Mouse (Mus musculus) G1E (cell line): Measurements from ENCODE around the gene Gstt3. TPM values are rescaled to one million over a fixed set of nuclear protein-coding genes. Genes with fewer than 3 reads are reported as not detected.

Source experiments
- ATAC-seq: 2 replicates; pipeline ENCODE4 v1.8.0; 2016; ENCODE audit warnings: mild to moderate bottlenecking; ENCODE audit not compliant: insufficient number of reproducible peaks, poor library complexity, low FRiP score, severe bottlenecking; ENCODE audit errors: extremely low read depth
- DNase-seq: peaks from one replicate; pipeline ENCODE4 v3.0.0; 2012; ENCODE audit warnings: low spot score
- H3K27me3 ChIP-seq: 2 replicates; pipeline ENCODE4 v1.6.1; 2012; ENCODE audit warnings: mild to moderate bottlenecking, low read length, inconsistent platforms; ENCODE audit not compliant: insufficient read depth
- H3K36me3 ChIP-seq: replicated peaks from 2 replicates; pipeline ENCODE3; 2012; ENCODE audit warnings: mild to moderate bottlenecking, inconsistent platforms
- H3K4me1 ChIP-seq: 2 replicates; pipeline ENCODE4 v1.6.1; 2012; ENCODE audit warnings: low read depth, low read length, inconsistent platforms, mixed read lengths; ENCODE audit not compliant: insufficient read depth
- H3K4me3 ChIP-seq: 2 replicates; pipeline ENCODE4 v1.5.1; 2012; ENCODE audit warnings: low read depth, mild to moderate bottlenecking, inconsistent platforms, low read length, moderate library complexity, mixed read lengths
- H3K9me3 ChIP-seq: replicated peaks from 2 replicates; pipeline ENCODE4 v1.6.1; 2012; ENCODE audit warnings: inconsistent platforms
- CTCF ChIP-seq: IDR thresholded peaks from 2 replicates; pipeline ENCODE4 v1.5.1; 2012; ENCODE audit warnings: low read depth, low read length, inconsistent platforms, mixed read lengths
- GATA1 ChIP-seq: IDR thresholded peaks from 2 replicates; pipeline ENCODE4 v1.6.1; 2012; ENCODE audit warnings: borderline replicate concordance, low read length, inconsistent platforms, mixed read lengths
- GATA2 ChIP-seq: IDR thresholded peaks from 2 replicates; pipeline ENCODE4 v1.6.1; 2012; ENCODE audit warnings: low read depth, low read length, inconsistent platforms, borderline replicate concordance
- POLR2AphosphoS5 ChIP-seq: IDR thresholded peaks from 2 replicates; pipeline ENCODE4 v1.6.1; 2012; ENCODE audit warnings: low read depth, low read length, inconsistent platforms; ENCODE audit not compliant: insufficient replicate concordance
- TAL1 ChIP-seq: conservative IDR thresholded peaks from 2 replicates; pipeline ENCODE4 v1.6.1; 2012; ENCODE audit warnings: low read depth, low read length, inconsistent platforms, mixed read lengths
- polyA plus RNA-seq: library from polyadenylated mRNA; stranded (reverse); fragments of >175 nt; gene quantifications from 2 replicates; pipeline ENCODE4 v1.2.3, GENCODE M21; 2012
- total RNA-seq, 2 experiments: library from RNA; stranded (forward) in 1 of 2; stranded (reverse) in 1 of 2; fragments of 200-1000 nt in 1 of 2; fragments of >200 nt in 1 of 2; fragmentation: Nextera tagmentation in 1 of 2; gene quantifications; 2 replicates each; pipeline ENCODE4 v1.2.3; 2014 to 2017

Gstt3 gene
- total and polyA plus RNA-seq, 3 experiments: 0.24 to 0.49 TPM; not detected in 1

GRCm38 (mm10) chr10:75725449-75725848, 55.8 kb downstream of the Gstt3 start:
- Histone ChIP-seq H3K9me3 (no peaks in the 10 kb centered on the region), H3K4me1 (no peaks in the 10 kb centered on the region), H3K27me3 (no peaks in the 10 kb centered on the region), H3K36me3 (peaks cover 95% of the 10 kb centered on the region), H3K4me3 (no peak overlapping the region)
- no peak for ATAC-seq
- DNase-seq: no peak
- no peak for TF ChIP-seq POLR2AphosphoS5
- no peak for TF ChIP-seq GATA1
- TF ChIP-seq CTCF: no peak
- TF ChIP-seq TAL1: no peak
- no peak for TF ChIP-seq GATA2

Other genes with a start within 250 kb of the Gstt3 start
- gene Lrrc75b, start 221.1 kb downstream of the Gstt3 start, total RNA-seq (2014; fragmentation: Nextera tagmentation): not detected in 2 replicates
- 0.05 and 0.06 TPM in 2 replicates for gene Lrrc75b, start 221.1 kb downstream of the Gstt3 start, total RNA-seq (2017)
- not detected in 2 replicates for gene Lrrc75b, start 221.1 kb downstream of the Gstt3 start, polyA plus RNA-seq
- not detected in 2 replicates for gene Ggt1, start 219.8 kb downstream of the Gstt3 start, total RNA-seq (2014; fragmentation: Nextera tagmentation)
- not detected in 2 replicates for gene Ggt1, start 219.8 kb downstream of the Gstt3 start, total RNA-seq (2017)
- gene Ggt1, start 219.8 kb downstream of the Gstt3 start, polyA plus RNA-seq: 0.12 TPM in 1 of 2 replicates, not detected in the other
- not detected in 2 replicates for gene Ggt5, start 192.1 kb downstream of the Gstt3 start, total RNA-seq (2014; fragmentation: Nextera tagmentation)
- gene Ggt5, start 192.1 kb downstream of the Gstt3 start, total RNA-seq (2017): 0.22 TPM in 1 of 2 replicates, not detected in the other
- not detected in 2 replicates for gene Ggt5, start 192.1 kb downstream of the Gstt3 start, polyA plus RNA-seq
- not detected in 2 replicates for gene Susd2, start 137.4 kb downstream of the Gstt3 start, total RNA-seq (2014; fragmentation: Nextera tagmentation)
- gene Susd2, start 137.4 kb downstream of the Gstt3 start, total RNA-seq (2017): 0.05 and 0.06 TPM in 2 replicates
- gene Susd2, start 137.4 kb downstream of the Gstt3 start, polyA plus RNA-seq: 0.06 and 0.10 TPM in 2 replicates
- 96.5 and 108 TPM in 2 replicates for gene Cabin1, start 17.1 kb downstream of the Gstt3 start, total RNA-seq (2014; fragmentation: Nextera tagmentation)
- 28.9 and 30.5 TPM in 2 replicates for gene Cabin1, start 17.1 kb downstream of the Gstt3 start, total RNA-seq (2017)
- gene Cabin1, start 17.1 kb downstream of the Gstt3 start, polyA plus RNA-seq: 74.0 and 78.7 TPM in 2 replicates
- gene Ddt, start 8.0 kb downstream of the Gstt3 start, total RNA-seq (2014; fragmentation: Nextera tagmentation): 10.8 and 11.9 TPM in 2 replicates
- gene Ddt, start 8.0 kb downstream of the Gstt3 start, total RNA-seq (2017): 73.2 and 74.6 TPM in 2 replicates
- gene Ddt, start 8.0 kb downstream of the Gstt3 start, polyA plus RNA-seq: 74.6 and 108 TPM in 2 replicates
- not detected in 2 replicates for gene Gm20441, start 460 bp downstream of the Gstt3 start, total RNA-seq (2014; fragmentation: Nextera tagmentation)
- not detected in 2 replicates for gene Gm20441, start 460 bp downstream of the Gstt3 start, total RNA-seq (2017)
- gene Gm20441, start 460 bp downstream of the Gstt3 start, polyA plus RNA-seq: not detected in 2 replicates
- gene Gstt1, start 17.2 kb upstream of the Gstt3 start, total RNA-seq (2014; fragmentation: Nextera tagmentation): not detected in 2 replicates
- gene Gstt1, start 17.2 kb upstream of the Gstt3 start, total RNA-seq (2017): 0.22 and 1.9 TPM in 2 replicates
- gene Gstt1, start 17.2 kb upstream of the Gstt3 start, polyA plus RNA-seq: 0.07 TPM in 1 of 2 replicates, not detected in the other
- not detected in 2 replicates for gene Gstt4, start 41.1 kb upstream of the Gstt3 start, total RNA-seq (2014; fragmentation: Nextera tagmentation)
- not detected in 2 replicates for gene Gstt4, start 41.1 kb upstream of the Gstt3 start, total RNA-seq (2017)
- gene Gstt4, start 41.1 kb upstream of the Gstt3 start, polyA plus RNA-seq: not detected in 2 replicates
- 49.2 and 57.0 TPM in 2 replicates for gene Gstt2, start 56.0 kb upstream of the Gstt3 start, total RNA-seq (2014; fragmentation: Nextera tagmentation)
- 68.9 and 87.8 TPM in 2 replicates for gene Gstt2, start 56.0 kb upstream of the Gstt3 start, total RNA-seq (2017)
- gene Gstt2, start 56.0 kb upstream of the Gstt3 start, polyA plus RNA-seq: 8.7 and 12.2 TPM in 2 replicates
- 554 and 596 TPM in 2 replicates for gene Mif, start 78.8 kb upstream of the Gstt3 start, total RNA-seq (2014; fragmentation: Nextera tagmentation)
- 1,557 and 1,874 TPM in 2 replicates for gene Mif, start 78.8 kb upstream of the Gstt3 start, total RNA-seq (2017)
- 5,079 and 5,707 TPM in 2 replicates for gene Mif, start 78.8 kb upstream of the Gstt3 start, polyA plus RNA-seq
- gene Derl3, start 112.0 kb upstream of the Gstt3 start, total RNA-seq (2014; fragmentation: Nextera tagmentation): not detected in 2 replicates
- gene Derl3, start 112.0 kb upstream of the Gstt3 start, total RNA-seq (2017): 0.22 TPM in 1 of 2 replicates, not detected in the other
- gene Derl3, start 112.0 kb upstream of the Gstt3 start, polyA plus RNA-seq: not detected in 2 replicates
- 48.4 and 54.9 TPM in 2 replicates for gene Smarcb1, start 140.2 kb upstream of the Gstt3 start, total RNA-seq (2014; fragmentation: Nextera tagmentation)
- 54.9 and 55.7 TPM in 2 replicates for gene Smarcb1, start 140.2 kb upstream of the Gstt3 start, total RNA-seq (2017)
- 254 and 362 TPM in 2 replicates for gene Smarcb1, start 140.2 kb upstream of the Gstt3 start, polyA plus RNA-seq
- 135 and 169 TPM in 2 replicates for gene Chchd10, start 151.7 kb upstream of the Gstt3 start, total RNA-seq (2014; fragmentation: Nextera tagmentation)
- 96.3 and 127 TPM in 2 replicates for gene Chchd10, start 151.7 kb upstream of the Gstt3 start, total RNA-seq (2017)
- 376 and 450 TPM in 2 replicates for gene Chchd10, start 151.7 kb upstream of the Gstt3 start, polyA plus RNA-seq
- not detected in 2 replicates for gene Mmp11, start 155.1 kb upstream of the Gstt3 start, total RNA-seq (2014; fragmentation: Nextera tagmentation)
- gene Mmp11, start 155.1 kb upstream of the Gstt3 start, total RNA-seq (2017): 0.11 and 0.12 TPM in 2 replicates
- 0.08 TPM in 1 of 2 replicates, not detected in the other for gene Mmp11, start 155.1 kb upstream of the Gstt3 start, polyA plus RNA-seq
- gene Gm867, start 159.3 kb upstream of the Gstt3 start, total RNA-seq (2014; fragmentation: Nextera tagmentation): 3.0 and 45.1 TPM in 2 replicates
- gene Gm867, start 159.3 kb upstream of the Gstt3 start, total RNA-seq (2017): not detected in 2 replicates
- not detected in 2 replicates for gene Gm867, start 159.3 kb upstream of the Gstt3 start, polyA plus RNA-seq
- not detected in 2 replicates for gene Vpreb3, start 161.6 kb upstream of the Gstt3 start, total RNA-seq (2014; fragmentation: Nextera tagmentation)
- not detected in 2 replicates for gene Vpreb3, start 161.6 kb upstream of the Gstt3 start, total RNA-seq (2017)
- gene Vpreb3, start 161.6 kb upstream of the Gstt3 start, polyA plus RNA-seq: not detected in 2 replicates
- gene Gm5134, start 173.1 kb upstream of the Gstt3 start, total RNA-seq (2014; fragmentation: Nextera tagmentation): not detected in 2 replicates
- not detected in 2 replicates for gene Gm5134, start 173.1 kb upstream of the Gstt3 start, total RNA-seq (2017)
- not detected in 2 replicates for gene Gm5134, start 173.1 kb upstream of the Gstt3 start, polyA plus RNA-seq